Mouse (Mus musculus) C2C12 (cell line): ENCODE measurements around the gene Aak1.

ENCODE experiments used
- CTCF ChIP-seq: IDR thresholded peaks from one replicate; pipeline ENCODE4 v1.5.1; 2011; ENCODE audit not compliant: control insufficient read depth, insufficient read depth, insufficient read length
- USF1 ChIP-seq: IDR thresholded peaks from one replicate; pipeline ENCODE4 v1.6.1; 2011; ENCODE audit warnings: low read depth, mild to moderate bottlenecking, control low read depth, moderate library complexity

DNA sequence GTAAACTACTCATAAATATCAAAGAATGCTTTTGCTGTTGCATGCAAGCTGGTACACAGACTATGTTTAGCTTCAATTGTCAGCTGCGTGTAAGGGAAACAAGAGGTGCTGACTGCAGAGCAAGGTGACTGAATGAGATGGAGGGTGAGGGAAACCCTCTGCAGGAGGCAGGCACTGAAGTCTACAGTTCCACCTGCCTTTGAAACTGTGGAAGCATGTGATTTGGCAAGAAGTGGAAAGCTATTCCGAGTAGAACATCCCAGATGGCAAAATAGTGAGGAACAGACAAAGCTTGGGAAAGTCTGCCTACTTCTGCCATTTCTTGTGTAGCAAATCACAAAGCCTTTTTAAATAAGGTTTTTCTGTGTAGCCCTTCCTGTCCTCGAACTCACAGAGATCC lies 106.4 kb downstream of the Aak1 start:
- TF ChIP-seq USF1 = no peak
- TF ChIP-seq CTCF = no peak
